Mouse (Mus musculus) urinary bladder, postnatal 25 days (tissue): Measurements from ENCODE around the gene Gdf7.

Source experiments
- DNase-seq: peaks from one replicate; pipeline ENCODE4 v3.0.0; 2022; ENCODE audit warnings: low spot score

Gene Gdf7

GRCm38 (mm10) chr12:8327675-8328053, 25.9 kb upstream of the Gdf7 start:
- DNase-seq = no peak

GRCm38 (mm10) chr12:8326825-8327674, 25.3 kb upstream of the Gdf7 start:
- DNase-seq = peak; percentile 95

- DNase-seq = no peak
Measured at GRCm38 (mm10) chr12:8325943-8326522, 24.3 kb upstream of the Gdf7 start.

- DNase-seq = no peak
Measured at GRCm38 (mm10) chr12:8325245-8325942, 23.6 kb upstream of the Gdf7 start.

- DNase-seq = no peak
Measured at GRCm38 (mm10) chr12:8324086-8324485, 22.3 kb upstream of the Gdf7 start.

GRCm38 (mm10) chr12:8321506-8321905, 19.8 kb upstream of the Gdf7 start:
- DNase-seq = no peak

GRCm38 (mm10) chr12:8320084-8320713, 18.4 kb upstream of the Gdf7 start:
- peak; percentile 78 for DNase-seq

GRCm38 (mm10) chr12:8316541-8316940, 14.8 kb upstream of the Gdf7 start:
- DNase-seq = no peak

GRCm38 (mm10) chr12:8313773-8314172, 12.0 kb upstream of the Gdf7 start:
- DNase-seq = no peak

- DNase-seq = peak; percentile 91
Measured at GRCm38 (mm10) chr12:8313270-8313771, 11.6 kb upstream of the Gdf7 start, which contains the start of gene Hs1bp3. Gene Hs1bp3 (plus strand): TSS chr12:8313432.

GRCm38 (mm10) chr12:8312266-8312665, 10.5 kb upstream of the Gdf7 start:
- no peak for DNase-seq

GRCm38 (mm10) chr12:8310992-8311391, 9.2 kb upstream of the Gdf7 start:
- no peak for DNase-seq

GRCm38 (mm10) chr12:8306910-8307309, 5.2 kb upstream of the Gdf7 start:
- no peak for DNase-seq

GRCm38 (mm10) chr12:8306432-8306831, 4.7 kb upstream of the Gdf7 start:
- DNase-seq = peak; percentile 64

- DNase-seq = no peak
Measured at GRCm38 (mm10) chr12:8305258-8305657, 3.5 kb upstream of the Gdf7 start.

- DNase-seq = no peak
Measured at GRCm38 (mm10) chr12:8301011-8301814, 541 bp downstream of the Gdf7 start.

- no peak for DNase-seq
Measured at GRCm38 (mm10) chr12:8300521-8300920, 1.2 kb downstream of the Gdf7 start.

- DNase-seq = no peak
Measured at GRCm38 (mm10) chr12:8300111-8300480, 1.7 kb downstream of the Gdf7 start.

- no peak for DNase-seq
Measured at GRCm38 (mm10) chr12:8299143-8300110, 2.3 kb downstream of the Gdf7 start.
